Mouse (Mus musculus) midbrain, embryonic 11.5 days (tissue): ENCODE data around the gene 0610009B22Rik. TPM values are rescaled to one million over a fixed set of nuclear protein-coding genes. Genes with fewer than 3 reads are reported as not detected.

Source experiments
- ATAC-seq: fragments of 200-750 bp; cut with Nextera tagmentation; 2 replicates; pipeline ENCODE4 v1.8.0; 2017; ENCODE audit warnings: moderate TSS enrichment, moderate library complexity; ENCODE audit not compliant: low FRiP score
- DNase-seq: peaks from one replicate; pipeline ENCODE4 v3.0.0; 2015; ENCODE audit warnings: low spot score; ENCODE audit errors: missing footprints
- H3K27ac ChIP-seq: fragments of 300-500 bp; sonication (generic); 2 replicates; pipeline ENCODE4 v1.5.1; 2014; ENCODE audit warnings: low read depth, low read length
- H3K27me3 ChIP-seq: fragments of 300-500 bp; sonication (generic); 2 replicates; pipeline ENCODE4 v1.6.1; 2014; ENCODE audit warnings: mild to moderate bottlenecking, low read length, moderate library complexity, mixed read lengths; ENCODE audit not compliant: control insufficient read depth, insufficient read depth
- H3K36me3 ChIP-seq: fragments of 300-500 bp; sonication (generic); 2 replicates; pipeline ENCODE4 v1.6.1; 2014; ENCODE audit warnings: mild to moderate bottlenecking, low read length, moderate library complexity, mixed read lengths; ENCODE audit not compliant: control insufficient read depth, insufficient read depth
- H3K4me1 ChIP-seq: fragments of 300-500 bp; sonication (generic); 2 replicates; pipeline ENCODE4 v1.6.1; 2014; ENCODE audit warnings: low read length; ENCODE audit not compliant: control insufficient read depth, insufficient read depth
- H3K4me2 ChIP-seq: fragments of 300-500 bp; sonication (generic); 2 replicates; pipeline ENCODE4 v1.6.1; 2014; ENCODE audit warnings: mild to moderate bottlenecking, moderate library complexity
- H3K4me3 ChIP-seq: fragments of 300-500 bp; sonication (generic); 2 replicates; pipeline ENCODE4 v1.5.1; 2014; ENCODE audit warnings: low read depth, low read length
- H3K9ac ChIP-seq: fragments of 300-500 bp; sonication (generic); 2 replicates; pipeline ENCODE4 v1.6.1; 2014; ENCODE audit warnings: low read length
- H3K9me3 ChIP-seq: fragments of 300-500 bp; sonication (generic); 2 replicates; pipeline ENCODE4 v1.6.1; 2016; ENCODE audit warnings: low read length; ENCODE audit not compliant: control insufficient read depth
- WGBS: fragments of 180-500 bp; shearing (Covaris S2); extraction: QIAGEN DNeasy Blood & Tissue Kit; methylation state at CpG from one replicate; pipeline ENCODE4 v1.1.7; 2014; 5-methylcytosine and 5-hydroxymethylcytosine counted together
- polyA plus RNA-seq: library from polyadenylated mRNA; unstranded; fragments of >200 nt; fragmentation: Nextera tagmentation; extraction: Ambion mirVana; gene quantifications from 2 replicates; pipeline ENCODE4 v1.2.1, GENCODE M21; 2014

Gene 0610009B22Rik
- polyA plus RNA-seq, 1 experiment from 2014 or later = 98.9 TPM

DNA sequence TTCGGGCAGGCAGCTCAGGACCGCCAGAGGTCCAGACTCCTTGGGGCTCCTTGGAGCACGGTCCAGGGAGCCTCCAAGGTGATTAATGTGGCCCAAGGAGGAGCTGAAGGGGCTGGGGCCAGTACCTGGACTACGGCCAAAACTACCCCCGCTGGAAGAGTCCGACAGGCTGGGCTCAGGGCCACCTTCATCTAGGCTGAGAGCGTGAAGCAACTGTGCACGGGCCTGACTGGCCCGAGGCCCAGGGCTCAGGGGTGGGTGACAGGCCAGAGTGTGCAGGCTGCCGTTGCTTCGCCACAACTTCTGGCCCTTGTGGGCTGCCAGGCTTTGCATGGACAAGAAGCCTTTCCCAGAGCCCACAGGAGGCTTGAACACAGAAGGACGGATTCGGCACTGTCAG lies 43.4 kb downstream of the 0610009B22Rik start:
- ATAC-seq = no peak
- H3K4me2 ChIP-seq = no peak overlapping the region
- peaks cover 28% of the 10 kb centered on the region for H3K4me1 ChIP-seq
- H3K36me3 ChIP-seq = no peaks in the 10 kb centered on the region
- no peak overlapping the region for H3K9ac ChIP-seq
- no peaks in the 10 kb centered on the region for H3K9me3 ChIP-seq
- H3K27ac ChIP-seq = no peak overlapping the region
- H3K27me3 ChIP-seq = peaks cover 6% of the 10 kb centered on the region
- no peak for DNase-seq
- H3K4me3 ChIP-seq = no peak overlapping the region
- 94% methylated on average over 13 of the region's 13 CpGs for WGBS

GRCm38 (mm10) chr11:51644217-51644616 lies 44.5 kb downstream of the 0610009B22Rik start:
- Histone ChIP-seq H3K4me2 (no peak overlapping the region), H3K27me3 (no peaks in the 10 kb centered on the region), H3K9me3 (no peaks in the 10 kb centered on the region), H3K27ac (no peak overlapping the region), H3K4me3 (no peak overlapping the region), H3K36me3 (no peaks in the 10 kb centered on the region), H3K9ac (no peak overlapping the region), H3K4me1 (peaks cover 17% of the 10 kb centered on the region)
- whole genome bisulfite sequencing = 69% methylated on average over 16 of the region's 16 CpGs
- DNase-seq (no peak), ATAC-seq (no peak)

- H3K4me3 ChIP-seq = no peak overlapping the region
- no peak overlapping the region for H3K9ac ChIP-seq
- no peaks in the 10 kb centered on the region for H3K36me3 ChIP-seq
- WGBS = 60% methylated on average over 15 of the region's 15 CpGs
- peaks cover 12% of the 10 kb centered on the region for H3K4me1 ChIP-seq
- H3K27me3 ChIP-seq = no peaks in the 10 kb centered on the region
- H3K4me2 ChIP-seq = no peak overlapping the region
- no peaks in the 10 kb centered on the region for H3K9me3 ChIP-seq
- no peak overlapping the region for H3K27ac ChIP-seq
- ATAC-seq (no peak), DNase-seq (no peak)
These were observed 44.9 kb downstream of the 0610009B22Rik start for GRCm38 (mm10) chr11:51643761-51644160.

DNA sequence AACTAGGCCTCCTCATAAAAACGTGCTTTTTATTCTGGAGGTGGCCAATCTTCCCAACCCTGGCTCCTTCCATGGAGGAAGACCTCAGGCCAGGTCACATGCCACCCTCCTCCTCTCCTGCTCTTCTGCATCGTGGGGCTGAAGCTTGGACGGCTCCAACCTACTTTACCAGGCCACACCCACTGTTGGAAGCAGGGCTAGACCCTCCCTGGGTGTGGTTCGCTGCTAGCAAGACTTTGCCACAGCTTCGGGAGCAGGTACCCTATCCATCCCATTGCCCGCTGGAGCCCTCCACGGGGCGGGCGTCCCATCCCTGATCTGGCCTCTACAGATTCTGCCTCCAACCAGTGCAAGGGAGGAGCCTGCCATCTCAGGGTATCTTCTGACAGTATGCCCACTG lies 45.5 kb downstream of the 0610009B22Rik start:
- Histone ChIP-seq H3K4me1 (peaks cover 8% of the 10 kb centered on the region), H3K36me3 (no peaks in the 10 kb centered on the region), H3K4me3 (no peak overlapping the region), H3K9me3 (no peaks in the 10 kb centered on the region), H3K4me2 (no peak overlapping the region), H3K27me3 (no peaks in the 10 kb centered on the region), H3K9ac (no peak overlapping the region; the same call in 1 of the 2 replicates), H3K27ac (no peak overlapping the region)
- no peak for ATAC-seq
- WGBS = 85% methylated on average over 9 of the region's 9 CpGs
- no peak for DNase-seq

DNA sequence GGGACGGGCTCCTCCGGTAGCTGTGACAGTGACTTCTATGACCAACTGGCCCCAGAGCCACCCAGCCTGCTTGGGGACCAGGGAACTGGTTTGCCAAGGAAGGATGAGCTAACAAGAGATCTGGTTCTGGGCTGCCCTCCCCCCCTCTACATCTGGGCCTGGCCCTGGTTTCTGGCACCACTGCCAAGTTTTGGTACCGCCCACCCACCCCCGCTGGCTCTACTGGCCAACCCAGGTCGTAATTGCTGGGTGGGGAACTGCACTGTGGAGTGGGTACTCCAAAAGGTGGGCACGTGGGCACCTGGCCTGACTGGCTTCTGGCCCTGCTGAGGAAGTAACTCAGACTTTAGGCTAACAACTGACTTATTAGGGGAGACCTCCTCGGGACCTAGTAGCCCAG lies 47.9 kb downstream of the 0610009B22Rik start:
- WGBS = 83% methylated on average over 7 of the region's 7 CpGs
- Histone ChIP-seq H3K4me2 (no peak overlapping the region), H3K27me3 (no peaks in the 10 kb centered on the region), H3K27ac (no peak overlapping the region), H3K9ac (no peak overlapping the region), H3K4me1 (peaks cover 10% of the 10 kb centered on the region; the same call in 1 of the 2 replicates), H3K9me3 (no peaks in the 10 kb centered on the region), H3K4me3 (no peak overlapping the region), H3K36me3 (no peaks in the 10 kb centered on the region)
- ATAC-seq (no peak), DNase-seq (no peak)

GRCm38 (mm10) chr11:51638497-51638896 lies 50.2 kb downstream of the 0610009B22Rik start:
- ATAC-seq = no peak
- 74% methylated on average over 5 of the region's 5 CpGs for WGBS
- H3K27ac ChIP-seq = no peak overlapping the region

GRCm38 (mm10) chr11:51637971-51638414 lies 50.7 kb downstream of the 0610009B22Rik start:
- Histone ChIP-seq H3K9me3 (no peaks in the 10 kb centered on the region), H3K4me3 (no peak overlapping the region), H3K27ac (no peak overlapping the region), H3K27me3 (no peaks in the 10 kb centered on the region), H3K9ac (peak overlapping the region; percentile 14; the same call in 1 of the 2 replicates), H3K36me3 (no peaks in the 10 kb centered on the region), H3K4me2 (peak overlapping the region; percentile 3; the same call in 1 of the 2 replicates), H3K4me1 (peaks cover 11% of the 10 kb centered on the region; the same call in 1 of the 2 replicates)
- WGBS = 5% methylated on average over 17 of the region's 17 CpGs
- ATAC-seq = no peak
- DNase-seq = peak; percentile 93

More at GRCm38 (mm10) chr11:51638497-51638896, 50.2 kb downstream of the 0610009B22Rik start:
- DNase-seq = no peak
- H3K4me3 ChIP-seq = no peak overlapping the region
- H3K27me3 ChIP-seq = no peaks in the 10 kb centered on the region
- no peaks in the 10 kb centered on the region for H3K9me3 ChIP-seq
- peaks cover 11% of the 10 kb centered on the region; the same call in 1 of the 2 replicates for H3K4me1 ChIP-seq
- no peak overlapping the region for H3K9ac ChIP-seq
- H3K4me2 ChIP-seq = no peak overlapping the region
- no peaks in the 10 kb centered on the region for H3K36me3 ChIP-seq

DNA sequence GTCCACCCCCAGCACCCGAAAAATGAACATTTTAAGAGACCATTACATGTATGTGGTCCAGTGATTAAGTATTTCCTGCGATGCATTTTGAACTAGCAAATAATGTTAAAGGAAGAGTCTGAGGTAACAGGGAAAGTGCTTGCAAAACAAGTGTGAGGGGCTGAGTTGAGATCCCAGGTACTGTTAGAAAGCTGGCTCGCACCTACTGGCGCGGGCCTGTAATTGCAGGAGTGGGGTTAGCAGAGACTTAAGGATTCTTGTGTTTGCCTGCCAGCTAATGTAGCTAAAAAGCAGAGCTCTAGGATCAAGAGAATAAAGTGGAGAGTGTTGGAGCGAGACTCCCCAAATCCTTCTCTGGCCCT lies 52.4 kb downstream of the 0610009B22Rik start:
- H3K4me2 ChIP-seq = peak overlapping the region; percentile 54
- peaks cover 11% of the 10 kb centered on the region; the same call in 1 of the 2 replicates for H3K4me1 ChIP-seq
- ATAC-seq = peak; percentile 43
- H3K27ac ChIP-seq = no peak overlapping the region
- H3K36me3 ChIP-seq = no peaks in the 10 kb centered on the region
- no peaks in the 10 kb centered on the region for H3K27me3 ChIP-seq
- peak overlapping the region; percentile 57 for H3K4me3 ChIP-seq
- WGBS = 3% methylated on average over 6 of the region's 6 CpGs
- no peaks in the 10 kb centered on the region for H3K9me3 ChIP-seq
- peak overlapping the region; percentile 68 for H3K9ac ChIP-seq
- DNase-seq = peak; percentile 93

DNA sequence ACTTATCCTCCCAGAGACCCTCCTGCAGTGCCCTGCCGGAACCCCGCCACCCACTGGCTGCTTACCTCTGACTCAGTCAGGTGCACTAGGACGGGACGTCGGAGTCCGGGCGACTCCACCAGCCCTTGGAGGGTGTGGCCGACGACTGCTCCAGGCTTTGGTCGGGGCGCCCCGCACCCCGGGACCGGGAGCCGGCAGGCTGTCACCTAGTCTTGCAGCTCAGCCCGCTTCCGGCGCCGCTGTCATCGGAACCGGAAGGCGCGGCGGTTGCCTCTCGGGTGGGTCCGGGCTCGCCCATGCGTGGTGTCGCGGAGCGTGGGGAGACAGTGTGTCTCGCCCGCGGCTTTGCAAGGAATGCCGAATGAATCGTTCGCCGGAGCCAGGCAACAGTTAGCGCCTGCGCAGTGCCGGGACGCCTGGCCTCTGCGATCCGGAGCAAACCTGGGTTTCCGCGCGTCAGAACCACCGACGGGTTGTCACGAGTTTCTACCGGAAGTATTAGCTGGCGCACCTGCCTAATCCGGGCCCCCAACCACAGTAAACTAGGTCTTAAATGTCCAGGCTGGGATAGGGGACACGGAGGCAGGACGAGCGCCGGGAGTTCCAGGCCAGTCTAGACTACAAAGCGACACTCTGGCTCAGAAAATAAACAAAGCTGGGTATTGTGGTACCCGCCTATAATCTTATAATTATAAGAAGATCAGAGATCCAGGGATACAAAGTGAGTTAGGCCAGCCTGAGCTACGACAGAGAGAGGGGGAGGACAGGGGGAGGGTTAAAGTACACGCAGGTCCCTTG lies 53.0 kb downstream of the 0610009B22Rik start, which contains the start of gene Rmnd5b:
Rmnd5b (minus strand) TSS at position 372 of the 798 bp plus-strand sequence.
- peak; percentile 85 for ATAC-seq
- WGBS = under 1% methylated on average over 60 of the region's 61 CpGs

More for the DNA sequence above, 53.0 kb downstream of the 0610009B22Rik start, which contains the start of gene Rmnd5b:
- Histone ChIP-seq H3K9ac (peak within 1 kb of the TSS; percentile 68), H3K9me3 (no peaks in the 10 kb centered on the region), H3K27ac (peak within 1 kb of the TSS; percentile 45; the same call in 1 of the 2 replicates), H3K27me3 (no peaks in the 10 kb centered on the region), H3K4me3 (peak within 1 kb of the TSS; percentile 57), H3K4me1 (peaks cover 11% of the 10 kb centered on the region; the same call in 1 of the 2 replicates), H3K36me3 (no peaks in the 10 kb centered on the region), H3K4me2 (peak within 1 kb of the TSS; percentile 54)
- peak; percentile 98 for DNase-seq
